Mouse (Mus musculus): ENCODE results near the gene Cyp2c55. TPM values are rescaled to one million over a fixed set of nuclear protein-coding genes. Genes with fewer than 3 reads are reported as not detected.

Cyp2c55 gene
- polyA plus RNA-seq, 1 experiment from 2014 or later: not detected

DNA sequence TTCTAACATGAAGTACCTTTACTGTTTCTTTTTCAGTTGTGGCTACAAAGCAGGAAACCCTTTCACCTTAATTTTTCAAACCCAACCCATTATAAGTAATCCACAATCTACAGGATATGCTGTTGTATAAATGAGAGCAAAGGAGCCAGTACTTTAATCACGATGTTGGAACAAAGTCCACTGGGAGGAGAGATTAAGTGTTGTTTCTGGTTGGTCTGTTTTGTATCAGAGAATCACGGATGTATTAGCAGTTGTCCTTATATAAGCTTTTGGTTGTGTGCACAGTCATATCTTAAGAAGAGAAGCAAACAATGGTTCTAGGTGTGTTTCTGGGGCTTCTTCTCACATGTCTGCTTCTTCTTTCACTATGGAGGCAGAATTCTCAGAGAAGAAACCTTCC, 53.9 kb downstream of the Cyp2c55 start, which contains the start of gene Cyp2c65:
TSS of gene Cyp2c65 (plus strand) at position 297 of the 400 bp plus-strand sequence.
- no peaks in the 10 kb centered on the region for H3K9me3 ChIP-seq (replicated peaks; ENCODE audit: control insufficient read depth, low read length)
- WGBS (ENCODE audit: insufficient replicate concordance): 42% methylated on average over 2 of the region's 2 CpGs
- no peak for ATAC-seq (ENCODE audit: low read depth)

More for the DNA sequence above, 53.9 kb downstream of the Cyp2c55 start, which contains the start of gene Cyp2c65:
- Histone ChIP-seq H3K9ac (ENCODE audit: low read depth, low read length) (no peak within 1 kb of the TSS), H3K4me2 (ENCODE audit: low read depth, low read length) (no peak within 1 kb of the TSS), H3K27me3 (ENCODE audit: control insufficient read depth, insufficient read depth, low read depth, low read length) (no peaks in the 10 kb centered on the region), H3K4me1 (ENCODE audit: control insufficient read depth, low read depth, low read length) (no peaks in the 10 kb centered on the region), H3K4me3 (ENCODE audit: low read depth, low read length) (no peak within 1 kb of the TSS), H3K36me3 (ENCODE audit: control insufficient read depth, insufficient read depth) (no peaks in the 10 kb centered on the region), H3K27ac (ENCODE audit: low read length) (no peak within 1 kb of the TSS)

Small RNA genes within 50 kb of the gene (microRNA-seq; reads per million reads assigned to microRNA genes)
- gene Gm23800: not detected

Other genes starting within 250 kb of the Cyp2c55 start
- gene Noc3l, start 187.8 kb upstream of the Cyp2c55 start, polyA plus RNA-seq (2015; fragmentation: Nextera tagmentation; extraction: Ambion mirVana): 2.7 and 2.9 TPM in 2 replicates
- 0.90 and 1.1 TPM in 2 replicates for gene Tbc1d12, start 170.4 kb upstream of the Cyp2c55 start, polyA plus RNA-seq (2015; fragmentation: Nextera tagmentation; extraction: Ambion mirVana)
- gene Hells, start 76.1 kb upstream of the Cyp2c55 start, polyA plus RNA-seq (2015; fragmentation: Nextera tagmentation; extraction: Ambion mirVana): 13.9 and 17.8 TPM in 2 replicates
- 0.20 TPM in 1 of 2 replicates, not detected in the other for gene Cyp2c65, start 54.0 kb downstream of the Cyp2c55 start, polyA plus RNA-seq (2015; fragmentation: Nextera tagmentation; extraction: Ambion mirVana)
- not detected in 2 replicates for gene Cyp2c66, start 106.9 kb downstream of the Cyp2c55 start, polyA plus RNA-seq (2015; fragmentation: Nextera tagmentation; extraction: Ambion mirVana)